Mouse (Mus musculus) frontal cortex, postnatal 14 days (tissue): Measurements from ENCODE around the gene Olfr742.

Experiments
- DNase-seq, 2 experiments: peaks; one replicate each; pipeline ENCODE4 v3.0.0; 2022; ENCODE audit warnings: low spot score in 2 of 2

The Olfr742 gene

DNA sequence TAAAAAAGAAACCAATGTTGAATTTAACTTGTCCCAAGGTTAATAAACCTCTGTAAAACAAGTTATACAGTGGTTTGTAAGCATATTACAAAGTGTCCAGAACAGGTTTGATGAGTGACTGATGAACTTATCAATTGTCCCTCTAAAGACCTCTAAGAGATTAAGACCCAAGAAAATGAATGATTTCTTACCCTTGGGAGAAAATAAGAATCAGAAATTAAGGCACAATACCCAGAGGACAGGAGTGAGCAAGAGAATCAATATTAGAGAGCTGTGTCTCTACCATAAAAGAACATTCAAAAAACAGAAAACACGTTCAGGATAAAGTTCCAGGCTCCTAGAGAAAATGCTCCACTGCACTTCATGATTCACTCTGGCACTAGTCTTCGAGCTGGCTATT, at the start of gene Olfr742:
TSS of gene Olfr742 (plus strand) at position 301 of the 400 bp plus-strand sequence.
- no peak for DNase-seq

DNA sequence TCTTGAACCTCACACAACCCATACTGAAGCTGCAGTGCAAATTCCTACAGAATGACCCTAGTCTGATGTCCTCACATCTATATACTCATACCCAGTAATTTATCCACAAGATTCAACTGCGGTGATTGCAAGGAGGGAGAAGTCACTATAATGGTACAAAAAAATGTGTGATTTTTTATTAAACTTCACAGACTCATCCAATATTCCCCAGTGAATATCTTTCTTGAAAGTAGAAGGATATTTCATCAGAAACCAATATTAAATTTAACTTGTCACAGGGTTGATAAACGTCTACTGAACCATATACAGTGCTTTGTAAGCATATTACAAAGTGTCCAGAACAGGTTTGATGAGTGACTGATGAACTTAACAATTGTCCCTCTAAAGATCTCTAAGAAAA, 31.0 kb upstream of the Olfr742 start, which contains the start of gene Olfr741:
TSS of gene Olfr741 (plus strand) at position 301 of the 400 bp plus-strand sequence.
- DNase-seq = no peak

DNA sequence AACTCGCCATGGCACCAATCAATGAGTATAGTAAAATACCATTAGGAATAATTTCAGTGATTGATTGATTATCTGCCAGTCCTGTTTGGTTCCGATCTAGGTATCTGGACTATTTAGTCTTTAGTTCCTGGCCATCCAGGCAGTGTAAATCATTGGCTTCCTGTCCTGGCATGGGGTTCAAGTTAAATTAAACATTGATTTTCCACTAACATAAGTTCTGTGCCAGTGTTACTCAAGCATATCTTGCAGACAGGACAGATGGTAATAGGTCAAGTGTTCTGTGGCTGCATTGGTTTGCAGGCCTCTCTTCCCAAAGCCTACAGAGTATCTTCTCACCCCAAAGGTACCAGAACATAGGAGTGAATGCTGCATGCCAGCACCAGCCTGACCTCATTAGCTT, 25.0 kb upstream of the Olfr742 start:
- no peak for DNase-seq

DNA sequence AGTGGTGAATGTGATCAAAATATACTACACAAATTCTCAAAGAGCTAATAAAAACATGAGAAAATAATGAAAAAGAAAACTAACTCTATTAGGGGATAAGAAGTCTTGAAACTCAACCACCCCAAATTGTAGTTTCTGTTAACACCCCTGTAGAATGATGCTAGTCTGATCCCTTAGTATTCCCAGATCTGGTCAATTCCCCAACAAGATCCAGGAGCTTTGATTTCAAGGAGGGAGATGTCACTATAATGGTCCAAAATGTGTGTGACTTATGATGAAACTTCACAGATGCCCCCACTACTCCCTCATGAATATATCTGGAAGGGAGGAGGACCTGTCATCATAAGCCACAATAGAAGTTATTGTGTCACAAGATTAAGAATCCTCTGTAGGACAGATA, 18.1 kb downstream of the Olfr742 start, which contains the start of gene Olfr743:
TSS of gene Olfr743 (plus strand) at position 301 of the 400 bp plus-strand sequence.
- DNase-seq = no peak

DNA sequence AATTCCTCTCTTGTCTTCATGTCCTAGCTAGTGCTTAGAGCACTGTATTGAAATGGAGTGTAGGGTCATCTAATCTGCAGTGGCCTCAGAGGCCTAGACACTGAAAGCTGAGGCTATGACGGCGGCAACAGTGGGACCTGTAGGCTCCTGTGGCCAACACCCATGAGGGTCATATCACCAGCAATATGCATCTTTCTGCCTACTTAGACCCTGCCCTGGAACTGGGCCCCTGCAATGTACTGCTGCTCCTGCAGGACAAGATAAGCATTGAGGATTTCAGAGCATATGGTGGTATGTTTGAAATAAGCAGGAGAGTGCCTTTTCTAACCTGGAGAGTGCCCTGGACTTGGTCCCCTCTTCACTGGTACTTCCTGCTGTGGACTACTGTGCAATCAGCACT, 49.3 kb downstream of the Olfr742 start:
- DNase-seq = no peak
